Mouse (Mus musculus): ENCODE measurements at regions not wholly inside any gene's neighbourhood (a gene's known extent, or its start where the extent isn't known, plus 50 kb on each side); places are given as distances from the start of the nearest gene placed in this dataset.

DNA sequence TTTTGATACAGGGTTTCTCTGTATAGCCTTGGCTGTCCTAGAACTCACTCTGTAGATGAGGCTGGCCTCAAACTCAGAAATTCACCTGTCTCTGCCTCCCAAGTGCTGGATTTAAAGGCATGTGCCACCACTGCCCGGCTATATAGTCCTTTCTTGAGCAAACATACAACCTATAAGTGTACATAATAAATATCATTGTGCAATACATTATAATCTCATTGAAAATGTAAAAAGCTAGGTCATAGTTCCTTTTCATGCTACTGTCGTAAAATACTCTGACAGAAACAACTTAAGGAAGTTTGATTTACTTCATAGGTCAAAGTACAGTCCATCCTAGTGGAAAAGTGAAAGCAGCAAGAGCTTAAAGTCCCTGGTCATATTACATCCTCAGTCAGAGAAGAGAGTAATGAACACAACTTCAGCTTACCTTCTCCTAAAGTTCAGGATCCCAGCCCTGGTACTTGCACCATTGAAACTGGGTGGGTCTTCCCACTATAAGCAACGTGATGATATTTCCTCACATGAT lies 408.4 kb upstream of the Fam174a start:
- Histone ChIP-seq H3K9ac (ENCODE audit: low read length) (no peak overlapping the region), H3K4me2 (ENCODE audit: low read depth, low read length) (no peak overlapping the region), H3K9me3 (replicated peaks; ENCODE audit: control insufficient read depth, low read length) (no peaks in the 10 kb centered on the region), H3K4me1 (ENCODE audit: control insufficient read depth, insufficient read depth, low read length) (no peaks in the 10 kb centered on the region), H3K36me3 (ENCODE audit: control insufficient read depth, insufficient read depth) (no peaks in the 10 kb centered on the region), H3K4me3 (ENCODE audit: low read length) (no peak overlapping the region), H3K27me3 (ENCODE audit: control insufficient read depth, insufficient read depth, low read length) (no peaks in the 10 kb centered on the region), H3K27ac (ENCODE audit: low read length) (no peak overlapping the region)
- ATAC-seq (replicated peaks; ENCODE audit: extremely low read depth, insufficient read depth, low FRiP score): no peak
- 69% methylated on average over 3 of the region's 3 CpGs for WGBS

DNA sequence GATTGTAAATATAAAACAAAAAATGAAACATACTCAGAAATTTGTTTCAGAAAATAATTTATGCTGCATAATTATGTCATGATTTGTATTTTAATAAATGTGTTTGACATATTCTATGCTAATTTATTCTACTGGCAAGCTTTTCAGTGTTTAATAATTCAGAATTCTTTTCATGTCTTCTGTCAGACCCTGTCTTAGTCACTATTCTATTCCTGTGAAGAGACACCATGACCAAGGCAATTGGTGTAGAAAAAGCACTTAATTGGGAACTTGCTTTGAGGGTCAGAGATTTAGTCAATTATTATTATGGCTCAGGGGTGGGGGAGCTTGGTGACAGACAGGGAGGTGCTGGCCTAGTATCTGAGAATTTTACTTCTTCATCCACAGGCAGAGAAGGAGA lies 402.6 kb upstream of the Fam174a start:
- Histone ChIP-seq H3K27ac (ENCODE audit: low read length) (no peak overlapping the region), H3K36me3 (ENCODE audit: control insufficient read depth, insufficient read depth) (no peaks in the 10 kb centered on the region), H3K9ac (ENCODE audit: low read length) (no peak overlapping the region), H3K9me3 (replicated peaks; ENCODE audit: control insufficient read depth, low read length) (no peaks in the 10 kb centered on the region), H3K4me2 (ENCODE audit: low read depth, low read length) (no peak overlapping the region), H3K4me3 (ENCODE audit: low read length) (no peak overlapping the region), H3K4me1 (ENCODE audit: control insufficient read depth, insufficient read depth, low read length) (no peaks in the 10 kb centered on the region), H3K27me3 (ENCODE audit: control insufficient read depth, insufficient read depth, low read length) (no peaks in the 10 kb centered on the region)
- no peak for ATAC-seq (replicated peaks; ENCODE audit: extremely low read depth, insufficient read depth, low FRiP score)
